Mouse (Mus musculus) midbrain, embryonic 15.5 days (tissue): ENCODE data around the gene Dhdds. TPM values are rescaled to one million over a fixed set of nuclear protein-coding genes. Genes with fewer than 3 reads are reported as not detected.

ENCODE experiments used
- ATAC-seq: fragments of 200-750 bp; cut with Nextera tagmentation; replicated peaks from 2 replicates; pipeline ENCODE4 v1.8.0; 2017; ENCODE audit warnings: moderate TSS enrichment
- H3K27ac ChIP-seq: fragments of 300-500 bp; sonication (generic); 2 replicates; pipeline ENCODE4 v1.5.1; 2015; ENCODE audit warnings: mild to moderate bottlenecking, inconsistent platforms
- H3K27me3 ChIP-seq: fragments of 300-500 bp; sonication (generic); replicated peaks from 2 replicates; pipeline ENCODE4 v1.6.1; 2015; ENCODE audit warnings: inconsistent platforms
- H3K36me3 ChIP-seq: fragments of 300-500 bp; sonication (generic); replicated peaks from 2 replicates; pipeline ENCODE4 v1.6.1; 2015; ENCODE audit warnings: inconsistent platforms
- H3K4me1 ChIP-seq: fragments of 300-500 bp; sonication (generic); 2 replicates; pipeline ENCODE4 v1.6.1; 2015; ENCODE audit warnings: inconsistent platforms
- H3K4me2 ChIP-seq: fragments of 300-500 bp; sonication (generic); 2 replicates; pipeline ENCODE4 v1.6.1; 2015; ENCODE audit warnings: inconsistent platforms, mild to moderate bottlenecking, moderate library complexity
- H3K4me3 ChIP-seq: fragments of 300-500 bp; sonication (generic); 2 replicates; pipeline ENCODE4 v1.5.1; 2015; ENCODE audit warnings: mild to moderate bottlenecking, inconsistent platforms
- H3K9ac ChIP-seq: fragments of 300-500 bp; sonication (generic); 2 replicates; pipeline ENCODE4 v1.6.1; 2015; ENCODE audit warnings: mild to moderate bottlenecking, inconsistent platforms
- H3K9me3 ChIP-seq: fragments of 300-500 bp; sonication (generic); 2 replicates; pipeline ENCODE4 v1.6.1; 2016; ENCODE audit warnings: inconsistent platforms
- WGBS: fragments of 180-500 bp; shearing (Covaris S2); methylation state at CpG from one replicate; pipeline ENCODE4 v1.1.7; 2015; ENCODE audit warnings: mixed read lengths; 5-methylcytosine and 5-hydroxymethylcytosine counted together
- polyA plus RNA-seq: library from polyadenylated mRNA; unstranded; fragments of >200 nt; fragmentation: Nextera tagmentation; extraction: Ambion mirVana; gene quantifications from 2 replicates; pipeline ENCODE4 v1.2.1, GENCODE M21; 2015

Dhdds gene
- polyA plus RNA-seq, 1 experiment from 2014 or later: 45.9 TPM

DNA sequence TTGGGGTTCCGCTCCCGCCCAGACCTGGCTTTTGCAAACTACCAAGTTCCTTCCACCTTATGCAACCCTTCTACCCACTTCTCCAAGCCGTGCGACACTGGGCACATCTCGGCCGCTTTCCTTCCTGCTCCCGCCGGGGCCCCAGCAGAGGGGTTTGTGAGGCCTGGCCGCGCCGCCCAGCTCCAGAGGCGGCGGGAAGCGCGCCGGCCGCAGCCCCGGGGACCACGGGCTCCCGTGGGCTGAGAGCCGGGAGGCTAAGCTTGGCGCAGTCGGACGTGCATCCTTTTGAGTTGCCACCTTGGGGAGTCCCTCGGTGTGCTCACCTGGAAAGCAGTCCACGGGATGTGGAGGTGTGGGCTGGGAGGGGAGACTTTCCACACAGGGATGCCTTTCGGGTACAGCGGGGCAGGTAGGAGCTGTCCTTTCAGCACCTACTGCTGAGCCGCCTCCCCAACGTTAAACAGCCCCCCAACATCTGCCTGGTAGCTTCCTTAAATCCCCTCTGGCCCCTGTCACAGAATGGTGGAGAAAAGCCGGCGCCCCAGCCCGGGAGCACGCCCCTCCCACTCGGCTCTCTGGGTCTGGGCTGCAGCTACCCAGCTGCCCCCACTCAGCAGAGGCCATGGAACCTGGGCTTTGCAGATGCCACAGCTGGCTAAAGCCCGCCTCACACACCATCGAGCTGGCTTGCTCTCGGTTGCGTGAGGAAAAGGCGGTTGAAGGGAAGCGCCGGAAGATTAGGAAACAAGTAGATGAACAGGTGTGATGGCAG is 32.4 kb downstream of the Dhdds start, which contains the start of gene Hmgn2:
Gene Hmgn2 (minus strand): TSS at position 501 of the 772 bp plus-strand sequence.
- H3K27me3 ChIP-seq: no peaks in the 10 kb centered on the region
- peaks cover 19% of the 10 kb centered on the region for H3K36me3 ChIP-seq
- peaks cover 38% of the 10 kb centered on the region for H3K4me1 ChIP-seq
- peak within 1 kb of the TSS; percentile 91 for H3K4me2 ChIP-seq
- peak within 1 kb of the TSS; percentile 99 for H3K27ac ChIP-seq
- no peaks in the 10 kb centered on the region for H3K9me3 ChIP-seq
- H3K4me3 ChIP-seq: peak within 1 kb of the TSS; percentile 58
- WGBS: under 1% methylated on average over 42 of the region's 42 CpGs
- peak within 1 kb of the TSS; percentile 92 for H3K9ac ChIP-seq
- ATAC-seq: peak; percentile 63

DNA sequence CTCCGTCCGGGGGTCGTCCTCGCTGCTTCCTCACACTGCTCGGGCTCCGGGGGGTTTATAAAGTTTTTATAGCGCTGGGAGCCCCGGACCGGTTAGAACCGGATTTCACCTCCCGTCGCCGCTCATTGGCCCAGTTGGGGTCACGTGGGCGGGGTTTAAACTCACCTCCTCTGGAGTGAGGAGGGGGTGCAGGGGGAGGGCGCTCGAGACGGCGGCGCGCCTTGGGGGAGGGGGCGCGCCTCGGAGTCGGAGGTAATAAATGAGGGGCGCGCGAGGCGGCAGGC is 32.9 kb downstream of the Dhdds start:
- peaks cover 19% of the 10 kb centered on the region for H3K36me3 ChIP-seq
- peak overlapping the region; percentile 91 for H3K4me2 ChIP-seq
- H3K27ac ChIP-seq: peak overlapping the region; percentile 99
- ATAC-seq: peak; percentile 90
- H3K4me1 ChIP-seq: peaks cover 38% of the 10 kb centered on the region
- H3K9ac ChIP-seq: peak overlapping the region; percentile 92
- no peaks in the 10 kb centered on the region for H3K27me3 ChIP-seq
- no peaks in the 10 kb centered on the region for H3K9me3 ChIP-seq
- under 1% methylated on average over 27 of the region's 29 CpGs for WGBS
- H3K4me3 ChIP-seq: peak overlapping the region; percentile 58

- H3K27ac ChIP-seq: peak overlapping the region; percentile 99
- H3K4me2 ChIP-seq: peak overlapping the region; percentile 91
- no peaks in the 10 kb centered on the region for H3K27me3 ChIP-seq
- peak; percentile 82 for ATAC-seq
- H3K4me3 ChIP-seq: peak overlapping the region; percentile 58
- under 1% methylated on average over 82 of the region's 101 CpGs for WGBS
- H3K36me3 ChIP-seq: peaks cover 17% of the 10 kb centered on the region
- no peaks in the 10 kb centered on the region for H3K9me3 ChIP-seq
- H3K4me1 ChIP-seq: peaks cover 38% of the 10 kb centered on the region
- peak overlapping the region; percentile 92 for H3K9ac ChIP-seq
Observed at GRCm38 (mm10) chr4:133967138-133967865, 33.4 kb downstream of the Dhdds start.

- H3K27me3 ChIP-seq: no peaks in the 10 kb centered on the region
- H3K9ac ChIP-seq: peak overlapping the region; percentile 46
- peak overlapping the region; percentile 58 for H3K4me3 ChIP-seq
- 40% methylated on average over 12 of the region's 12 CpGs for WGBS
- H3K4me2 ChIP-seq: peak overlapping the region; percentile 91
- H3K36me3 ChIP-seq: peaks cover 17% of the 10 kb centered on the region
- ATAC-seq: no peak
- H3K4me1 ChIP-seq: peaks cover 38% of the 10 kb centered on the region
- peak overlapping the region; percentile 99; the same call in 1 of the 2 replicates for H3K27ac ChIP-seq
- H3K9me3 ChIP-seq: no peaks in the 10 kb centered on the region
Observed at GRCm38 (mm10) chr4:133966271-133966940, 34.3 kb downstream of the Dhdds start.

- no peak for ATAC-seq
- Histone ChIP-seq H3K9me3 (no peaks in the 10 kb centered on the region), H3K27me3 (no peaks in the 10 kb centered on the region), H3K9ac (no peak overlapping the region), H3K27ac (0 out of 2 replicates have a peak overlapping the region, but pooled peaks have one; percentile 8), H3K4me1 (peaks cover 14% of the 10 kb centered on the region), H3K4me3 (no peak overlapping the region), H3K4me2 (no peak overlapping the region), H3K36me3 (peaks cover 17% of the 10 kb centered on the region)
- WGBS: 87% methylated on average over 7 of the region's 7 CpGs
Observed at GRCm38 (mm10) chr4:133962566-133962965, 38.2 kb downstream of the Dhdds start.

GRCm38 (mm10) chr4:133958884-133959283 is 41.8 kb downstream of the Dhdds start:
- no peak for ATAC-seq
- no peaks in the 10 kb centered on the region for H3K27me3 ChIP-seq
- H3K27ac ChIP-seq: no peak overlapping the region
- no peak overlapping the region for H3K4me2 ChIP-seq
- no peak overlapping the region for H3K9ac ChIP-seq
- H3K4me1 ChIP-seq: no peaks in the 10 kb centered on the region
- H3K9me3 ChIP-seq: no peaks in the 10 kb centered on the region
- peaks cover 6% of the 10 kb centered on the region; the same call in 1 of the 2 replicates for H3K36me3 ChIP-seq
- H3K4me3 ChIP-seq: no peak overlapping the region
- 93% methylated on average over 1 of the region's 1 CpGs for WGBS

GRCm38 (mm10) chr4:133956358-133956757 is 44.4 kb downstream of the Dhdds start:
- H3K4me2 ChIP-seq: no peak overlapping the region
- H3K9me3 ChIP-seq: no peaks in the 10 kb centered on the region
- ATAC-seq: no peak
- no peaks in the 10 kb centered on the region for H3K4me1 ChIP-seq
- no peak overlapping the region for H3K4me3 ChIP-seq
- no peak overlapping the region for H3K9ac ChIP-seq
- 86% methylated on average over 4 of the region's 4 CpGs for WGBS
- H3K27ac ChIP-seq: no peak overlapping the region
- H3K36me3 ChIP-seq: no peaks in the 10 kb centered on the region
- no peaks in the 10 kb centered on the region for H3K27me3 ChIP-seq

DNA sequence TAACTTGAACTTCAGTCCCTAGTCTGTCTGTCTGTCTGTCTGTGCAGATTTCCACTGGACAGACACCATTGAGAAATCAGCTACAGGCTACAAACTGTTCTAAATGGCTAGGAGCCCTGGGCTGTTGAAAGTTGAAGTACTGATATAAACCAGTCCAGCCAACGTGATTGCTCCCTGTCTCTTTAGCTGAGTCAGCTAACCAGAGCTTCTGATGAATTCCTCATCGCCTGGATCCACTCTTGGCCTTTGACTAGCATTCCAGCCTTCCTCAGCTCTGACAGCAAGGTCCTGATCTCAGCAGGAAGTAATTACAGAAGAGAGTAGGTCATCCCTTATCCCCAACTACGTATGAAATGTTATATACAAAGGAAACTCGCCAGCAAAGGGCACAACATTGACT is 54.0 kb downstream of the Dhdds start:
- WGBS: 73% methylated on average over 4 of the region's 4 CpGs
- H3K4me3 ChIP-seq: no peak overlapping the region
- ATAC-seq: no peak

DNA sequence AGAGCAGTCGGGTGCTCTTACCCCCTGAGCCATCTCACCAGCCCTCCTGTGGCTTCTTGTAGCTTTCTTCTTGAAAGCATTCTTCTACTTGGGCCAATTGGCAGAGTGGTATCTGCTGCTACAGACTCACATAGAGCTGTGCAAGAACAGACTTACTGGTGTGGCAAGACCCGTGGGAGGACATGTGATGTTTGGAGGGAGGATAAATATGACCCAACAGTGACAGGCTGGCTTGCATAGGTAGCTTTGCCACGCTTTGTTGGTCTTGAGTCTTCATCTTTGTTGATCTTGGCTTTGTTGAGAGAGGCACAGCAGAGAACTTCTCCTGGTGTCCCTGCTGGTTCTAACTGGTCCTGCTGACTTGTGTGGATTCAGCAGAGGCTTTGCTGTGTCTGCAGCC is 56.9 kb downstream of the Dhdds start:
- Histone ChIP-seq H3K27ac (no peak overlapping the region), H3K36me3 (no peaks in the 10 kb centered on the region), H3K9me3 (no peaks in the 10 kb centered on the region), H3K9ac (no peak overlapping the region), H3K4me2 (no peak overlapping the region), H3K27me3 (no peaks in the 10 kb centered on the region), H3K4me3 (no peak overlapping the region), H3K4me1 (no peaks in the 10 kb centered on the region)
- WGBS: 84% methylated on average over 3 of the region's 3 CpGs
- ATAC-seq: no peak

More for the DNA sequence above, 54.0 kb downstream of the Dhdds start:
- H3K4me2 ChIP-seq: no peak overlapping the region
- H3K27me3 ChIP-seq: no peaks in the 10 kb centered on the region
- H3K9me3 ChIP-seq: no peaks in the 10 kb centered on the region
- no peaks in the 10 kb centered on the region for H3K36me3 ChIP-seq
- H3K9ac ChIP-seq: no peak overlapping the region
- H3K4me1 ChIP-seq: no peaks in the 10 kb centered on the region
- H3K27ac ChIP-seq: no peak overlapping the region

DNA sequence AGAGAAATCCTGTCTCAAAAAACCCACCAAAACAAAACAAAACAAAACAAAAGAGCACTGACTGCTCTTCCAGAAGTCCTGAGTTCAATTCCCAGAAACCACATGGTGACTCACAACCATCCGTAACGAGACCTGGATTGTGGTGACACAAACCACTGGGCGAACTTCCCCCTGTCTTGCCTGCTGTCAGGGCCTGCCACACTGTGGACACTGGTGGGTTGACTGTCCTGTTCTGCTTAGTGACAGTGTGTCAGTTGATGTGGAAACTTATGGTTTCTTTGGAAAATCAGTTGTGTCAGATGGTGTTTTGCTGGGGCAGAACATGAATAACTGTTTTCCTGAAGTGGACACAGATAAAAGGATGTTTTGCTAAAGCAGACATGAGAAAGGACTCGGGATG is 58.0 kb downstream of the Dhdds start:
- H3K27me3 ChIP-seq: no peaks in the 10 kb centered on the region
- no peaks in the 10 kb centered on the region for H3K9me3 ChIP-seq
- H3K27ac ChIP-seq: no peak overlapping the region
- no peak for ATAC-seq
- no peak overlapping the region for H3K9ac ChIP-seq
- H3K4me3 ChIP-seq: no peak overlapping the region
- WGBS: 89% methylated on average over 4 of the region's 4 CpGs
- no peaks in the 10 kb centered on the region for H3K4me1 ChIP-seq
- no peak overlapping the region for H3K4me2 ChIP-seq
- no peaks in the 10 kb centered on the region for H3K36me3 ChIP-seq

- Histone ChIP-seq H3K4me3 (no peak overlapping the region), H3K4me2 (no peak overlapping the region), H3K27ac (no peak overlapping the region), H3K9ac (no peak overlapping the region), H3K9me3 (no peaks in the 10 kb centered on the region), H3K27me3 (no peaks in the 10 kb centered on the region), H3K4me1 (no peaks in the 10 kb centered on the region), H3K36me3 (no peaks in the 10 kb centered on the region)
- no peak for ATAC-seq
- WGBS: 68% methylated on average over 3 of the region's 3 CpGs
Observed at GRCm38 (mm10) chr4:133941576-133941975, 59.1 kb downstream of the Dhdds start.
